Mouse (Mus musculus): ENCODE results near the gene Fggy.

DNA sequence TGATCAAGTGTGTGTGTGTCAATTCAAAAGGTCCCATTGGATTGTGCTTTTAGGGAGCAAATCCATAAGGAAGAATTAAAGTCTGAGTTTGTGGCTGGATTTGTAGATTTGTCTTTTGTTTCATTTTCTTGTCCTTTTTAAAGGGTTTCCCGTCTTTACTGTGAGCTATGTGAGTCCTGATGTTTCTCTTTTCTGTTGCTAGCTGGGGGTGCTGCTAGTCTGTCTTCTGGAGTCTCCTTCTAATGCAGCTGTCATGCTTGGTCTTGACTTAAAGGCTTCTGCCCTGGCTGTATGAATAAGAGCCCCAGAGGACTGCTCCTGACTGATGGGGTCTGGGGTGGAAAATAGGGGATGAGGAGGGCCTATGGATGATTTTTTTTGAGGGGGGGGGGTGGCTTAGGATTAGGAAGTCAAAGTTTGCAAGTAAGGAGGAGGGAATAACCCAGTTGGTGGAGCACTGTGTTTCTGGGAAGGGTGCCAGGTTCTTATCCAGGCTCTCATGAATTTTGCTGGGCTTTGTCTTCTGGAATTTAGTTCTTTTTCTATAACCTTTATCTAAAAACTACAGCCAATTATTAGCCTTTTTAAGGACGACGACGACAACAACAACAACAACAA is 1.1 kb downstream of the Fggy start:
- no peak for TF ChIP-seq ZC3H11A (IDR thresholded peaks at IDR 0.05; ENCODE audit: borderline replicate concordance, low read depth, low read length)
- TF ChIP-seq ZNF384 (IDR thresholded peaks at IDR 0.05; ENCODE audit: low read depth, low read length), result no peak
- TF ChIP-seq HCFC1 (IDR thresholded peaks at IDR 0.05; ENCODE audit: borderline replicate concordance, insufficient read depth, low read length), result no peak
- no peak for TF ChIP-seq MAFK (IDR thresholded peaks at IDR 0.05; ENCODE audit: insufficient read depth, low read depth, low read length)

Measured in ES-E14 (cell line).